Mouse (Mus musculus): ENCODE measurements around the gene Twsg1.

- TF ChIP-seq MYOD1 (IDR thresholded peaks at IDR 0.05; ENCODE audit: control insufficient read depth, insufficient read length, low read depth), result no peak
- no peak for TF ChIP-seq CTCF (IDR thresholded peaks at IDR 0.05; ENCODE audit: control insufficient read depth, insufficient read depth, insufficient read length)
- no peak for TF ChIP-seq USF1 (IDR thresholded peaks at IDR 0.05; ENCODE audit: low read depth)
- TF ChIP-seq MAX (IDR thresholded peaks at IDR 0.05), result no peak
Observed at GRCm38 (mm10) chr17:65950183-65950582, 843 bp downstream of the Twsg1 start.

Data from C2C12 (cell line).